Mouse (Mus musculus): Measurements from ENCODE around the gene Smchd1. TPM values are rescaled to one million over a fixed set of nuclear protein-coding genes. Genes with fewer than 3 reads are reported as not detected.
"Not testable (repeated sequence)": the region's sequence is repeated elsewhere in the genome, so short reads cannot be mapped to it uniquely, and the experiment has no call there.

The Smchd1 gene
- polyA plus RNA-seq, 1 experiment from 2014 or later: 21.5 TPM

DNA sequence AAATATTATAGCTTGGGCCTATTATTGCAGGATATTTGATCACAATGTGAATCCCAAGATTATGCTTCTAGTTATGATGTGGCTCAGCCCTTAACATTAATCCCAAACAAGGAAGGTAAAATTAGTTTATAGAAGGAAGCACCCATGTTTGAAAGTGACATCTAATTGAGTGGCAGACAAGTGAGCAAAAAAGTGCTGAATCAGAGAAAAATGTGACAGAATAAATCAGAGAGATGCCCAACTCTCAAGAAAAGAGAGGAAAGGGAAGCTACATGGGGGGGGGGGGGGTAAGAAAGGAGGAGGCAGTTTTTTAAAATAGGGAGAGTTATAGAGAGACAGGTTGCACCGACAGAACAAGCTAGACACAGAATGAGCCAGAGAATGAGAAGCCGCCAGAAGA, 3.9 kb downstream of the Smchd1 start:
- DNase-seq (ENCODE audit: low spot score) (no peak), ATAC-seq (ENCODE audit: low FRiP score, low TSS enrichment) (no peak)
- no peak overlapping the region for H3K4me2 ChIP-seq (replicated peaks; ENCODE audit: low read depth)
- H3K9me3 ChIP-seq (ENCODE audit: control insufficient read depth, low read length): no peaks in the 10 kb centered on the region
- 0 out of 2 replicates have a peak, but pooled peaks cover 2% of the 10 kb centered on the region for H3K4me1 ChIP-seq (replicated peaks; ENCODE audit: control insufficient read depth, insufficient read depth)
- no peak overlapping the region for H3K4me3 ChIP-seq (ENCODE audit: low read depth, low read length)
- no peak overlapping the region for H3K27ac ChIP-seq (replicated peaks)
- H3K36me3 ChIP-seq (ENCODE audit: control insufficient read depth, insufficient read depth, low read length): no peaks in the 10 kb centered on the region
- TF ChIP-seq EP300 (optimal IDR thresholded peaks at IDR 0.05) (no peak), CTCF (IDR thresholded peaks at IDR 0.05; ENCODE audit: low read depth) (no peak)
- H3K9ac ChIP-seq (ENCODE audit: low read length): no peak overlapping the region
- 54% methylated on average over 2 of the region's 2 CpGs for whole genome bisulfite sequencing
- no peaks in the 10 kb centered on the region for H3K27me3 ChIP-seq (ENCODE audit: control insufficient read depth, insufficient read depth, low read length)

- no peak for ATAC-seq (ENCODE audit: low FRiP score, low TSS enrichment)
- Histone ChIP-seq H3K9ac (ENCODE audit: low read length) (no peak overlapping the region), H3K27ac (replicated peaks) (no peak overlapping the region), H3K4me2 (replicated peaks; ENCODE audit: low read depth) (no peak overlapping the region), H3K27me3 (ENCODE audit: control insufficient read depth, insufficient read depth, low read length) (no peaks in the 10 kb centered on the region), H3K4me3 (ENCODE audit: low read depth, low read length) (no peak overlapping the region), H3K36me3 (ENCODE audit: control insufficient read depth, insufficient read depth, low read length) (0 out of 2 replicates have a peak, but pooled peaks cover 4% of the 10 kb centered on the region), H3K9me3 (ENCODE audit: control insufficient read depth, low read length) (no peaks in the 10 kb centered on the region), H3K4me1 (replicated peaks; ENCODE audit: control insufficient read depth, insufficient read depth) (no peaks in the 10 kb centered on the region)
- 90% methylated on average over 3 of the region's 3 CpGs for WGBS
- TF ChIP-seq CTCF (IDR thresholded peaks at IDR 0.05; ENCODE audit: low read depth) (no peak), EP300 (optimal IDR thresholded peaks at IDR 0.05) (no peak)
- no peak for DNase-seq (ENCODE audit: low spot score)
Observed at GRCm38 (mm10) chr17:71460312-71460711, 14.8 kb downstream of the Smchd1 start.

DNA sequence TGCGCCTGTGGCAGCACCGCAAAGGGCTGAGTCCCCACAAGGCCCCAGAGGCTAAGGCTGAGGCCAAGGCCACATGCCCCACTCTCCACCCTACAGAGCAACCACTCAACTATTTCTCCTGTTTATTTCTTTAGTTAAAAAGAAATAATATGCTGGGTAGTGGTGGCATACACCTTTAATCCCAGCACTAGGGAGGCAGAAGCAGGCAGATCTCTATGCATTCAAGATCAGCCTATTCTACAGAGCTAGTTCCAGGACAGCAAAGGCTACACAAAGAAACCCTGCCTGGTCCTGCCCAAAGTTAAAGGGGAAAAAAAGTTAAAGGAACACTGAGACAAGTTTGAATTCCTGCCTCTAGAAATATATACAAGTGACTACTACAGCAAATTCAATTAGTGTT, 15.3 kb downstream of the Smchd1 start, which contains the start of gene Gm4707:
TSS of gene Gm4707 (minus strand) at position 101 of the 400 bp plus-strand sequence.
- Histone ChIP-seq H3K4me1 (replicated peaks; ENCODE audit: control insufficient read depth, insufficient read depth) (no peaks in the 10 kb centered on the region), H3K9ac (ENCODE audit: low read length) (no peak within 1 kb of the TSS), H3K4me3 (ENCODE audit: low read depth, low read length) (no peak within 1 kb of the TSS), H3K27ac (replicated peaks) (no peak within 1 kb of the TSS), H3K4me2 (replicated peaks; ENCODE audit: low read depth) (no peak within 1 kb of the TSS), H3K9me3 (ENCODE audit: control insufficient read depth, low read length) (no peaks in the 10 kb centered on the region), H3K27me3 (ENCODE audit: control insufficient read depth, insufficient read depth, low read length) (no peaks in the 10 kb centered on the region), H3K36me3 (ENCODE audit: control insufficient read depth, insufficient read depth, low read length) (0 out of 2 replicates have a peak, but pooled peaks cover 4% of the 10 kb centered on the region)
- DNase-seq (ENCODE audit: low spot score) (no peak), ATAC-seq (ENCODE audit: low FRiP score, low TSS enrichment) (no peak)
- TF ChIP-seq CTCF (IDR thresholded peaks at IDR 0.05; ENCODE audit: low read depth) (no peak), EP300 (optimal IDR thresholded peaks at IDR 0.05) (no peak)
- 98% methylated on average over 2 of the region's 2 CpGs for WGBS

DNA sequence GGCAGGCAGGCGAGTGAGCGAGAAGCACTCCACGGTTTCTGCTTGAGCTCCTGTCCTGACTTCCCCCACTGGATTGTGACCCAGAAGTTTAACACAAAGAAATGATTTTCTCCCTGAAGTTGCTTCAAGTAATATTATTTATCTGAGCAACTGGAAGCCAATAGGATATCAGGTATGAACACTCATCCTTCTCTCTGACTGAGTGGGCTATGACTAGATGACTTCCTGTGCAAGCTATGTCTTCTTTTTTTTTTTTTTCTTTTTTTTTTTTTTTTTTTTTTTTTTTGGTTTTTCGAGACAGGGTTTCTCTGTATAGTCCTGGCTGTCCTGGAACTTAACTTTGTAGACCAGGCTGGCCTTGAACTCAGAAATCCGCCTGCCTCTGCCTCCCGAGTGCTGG, 17.8 kb downstream of the Smchd1 start:
- WGBS: 96% methylated on average over 5 of the region's 6 CpGs
- not testable (repeated sequence) for H3K36me3 ChIP-seq (ENCODE audit: control insufficient read depth, insufficient read depth, low read length); ATAC-seq (ENCODE audit: low FRiP score, low TSS enrichment); H3K27me3 ChIP-seq (ENCODE audit: control insufficient read depth, insufficient read depth, low read length); H3K4me2 ChIP-seq (replicated peaks; ENCODE audit: low read depth); H3K27ac ChIP-seq (replicated peaks); H3K4me3 ChIP-seq (ENCODE audit: low read depth, low read length); H3K9ac ChIP-seq (ENCODE audit: low read length); DNase-seq (ENCODE audit: low spot score); H3K9me3 ChIP-seq (ENCODE audit: control insufficient read depth, low read length); H3K4me1 ChIP-seq (replicated peaks; ENCODE audit: control insufficient read depth, insufficient read depth)

GRCm38 (mm10) chr17:71445191-71445590, 30.0 kb downstream of the Smchd1 start:
- H3K27me3 ChIP-seq (ENCODE audit: control insufficient read depth, insufficient read depth, low read length): no peaks in the 10 kb centered on the region
- H3K9ac ChIP-seq (ENCODE audit: low read length): no peak overlapping the region
- no peaks in the 10 kb centered on the region for H3K9me3 ChIP-seq (ENCODE audit: control insufficient read depth, low read length)
- H3K4me3 ChIP-seq (ENCODE audit: low read depth, low read length): no peak overlapping the region
- H3K36me3 ChIP-seq (ENCODE audit: control insufficient read depth, insufficient read depth, low read length): no peaks in the 10 kb centered on the region
- 92% methylated on average over 6 of the region's 6 CpGs for WGBS
- H3K27ac ChIP-seq (replicated peaks): no peak overlapping the region
- no peak for TF ChIP-seq CTCF (IDR thresholded peaks at IDR 0.05; ENCODE audit: low read depth)
- TF ChIP-seq EP300 (optimal IDR thresholded peaks at IDR 0.05): no peak
- DNase-seq (ENCODE audit: low spot score) (no peak), ATAC-seq (ENCODE audit: low FRiP score, low TSS enrichment) (no peak)
- H3K4me1 ChIP-seq (replicated peaks; ENCODE audit: control insufficient read depth, insufficient read depth): no peaks in the 10 kb centered on the region
- no peak overlapping the region for H3K4me2 ChIP-seq (replicated peaks; ENCODE audit: low read depth)

DNA sequence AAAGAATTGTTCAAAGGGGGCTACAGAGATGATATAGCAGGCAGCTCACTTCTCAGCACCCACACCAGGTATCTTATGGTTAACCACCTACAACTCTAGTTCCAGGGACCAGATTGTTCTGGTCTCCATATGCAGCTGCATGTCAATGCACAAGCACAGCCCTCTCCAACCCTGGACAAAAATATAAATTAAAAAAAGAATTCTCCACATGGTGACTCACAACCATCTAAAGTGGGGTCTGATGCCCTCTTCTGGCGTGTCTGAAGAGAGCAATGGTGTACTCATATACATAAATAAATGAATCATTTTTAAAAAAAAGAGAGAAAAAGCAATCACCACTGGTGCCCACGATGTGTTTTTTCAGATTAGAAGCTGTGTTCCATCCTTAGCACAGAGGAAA, 30.4 kb downstream of the Smchd1 start:
- DNase-seq (ENCODE audit: low spot score) (no peak), ATAC-seq (ENCODE audit: low FRiP score, low TSS enrichment) (no peak)
- 80% methylated on average over 2 of the region's 2 CpGs for WGBS
- H3K27ac ChIP-seq (replicated peaks): no peak overlapping the region
- H3K4me3 ChIP-seq (ENCODE audit: low read depth, low read length): no peak overlapping the region
- no peak overlapping the region for H3K4me2 ChIP-seq (replicated peaks; ENCODE audit: low read depth)
- no peak overlapping the region for H3K9ac ChIP-seq (ENCODE audit: low read length)
- H3K9me3 ChIP-seq (ENCODE audit: control insufficient read depth, low read length): no peaks in the 10 kb centered on the region
- H3K4me1 ChIP-seq (replicated peaks; ENCODE audit: control insufficient read depth, insufficient read depth): no peaks in the 10 kb centered on the region
- H3K36me3 ChIP-seq (ENCODE audit: control insufficient read depth, insufficient read depth, low read length): no peaks in the 10 kb centered on the region
- no peaks in the 10 kb centered on the region for H3K27me3 ChIP-seq (ENCODE audit: control insufficient read depth, insufficient read depth, low read length)
- peak; percentile 41 for TF ChIP-seq CTCF (IDR thresholded peaks at IDR 0.05; ENCODE audit: low read depth)
- no peak for TF ChIP-seq EP300 (optimal IDR thresholded peaks at IDR 0.05)

Data from stomach, postnatal 0 days (tissue).